Mouse (Mus musculus) subcutaneous adipose tissue, adult 2 months (tissue): ENCODE data around the gene Riok2. TPM values are rescaled to one million over a fixed set of nuclear protein-coding genes. Genes with fewer than 3 reads are reported as not detected.

Experiments
- polyA plus RNA-seq: library from polyadenylated mRNA; depleted of rRNA; stranded (reverse); fragments of >200 nt; gene quantifications from 2 replicates; pipeline ENCODE4 v1.2.3, GENCODE M21; 2012; ENCODE audit warnings: low replicate concordance; rRNA removed

Riok2 gene
- 11.8 and 12.8 TPM in 2 replicates for polyA plus RNA-seq

DNA sequence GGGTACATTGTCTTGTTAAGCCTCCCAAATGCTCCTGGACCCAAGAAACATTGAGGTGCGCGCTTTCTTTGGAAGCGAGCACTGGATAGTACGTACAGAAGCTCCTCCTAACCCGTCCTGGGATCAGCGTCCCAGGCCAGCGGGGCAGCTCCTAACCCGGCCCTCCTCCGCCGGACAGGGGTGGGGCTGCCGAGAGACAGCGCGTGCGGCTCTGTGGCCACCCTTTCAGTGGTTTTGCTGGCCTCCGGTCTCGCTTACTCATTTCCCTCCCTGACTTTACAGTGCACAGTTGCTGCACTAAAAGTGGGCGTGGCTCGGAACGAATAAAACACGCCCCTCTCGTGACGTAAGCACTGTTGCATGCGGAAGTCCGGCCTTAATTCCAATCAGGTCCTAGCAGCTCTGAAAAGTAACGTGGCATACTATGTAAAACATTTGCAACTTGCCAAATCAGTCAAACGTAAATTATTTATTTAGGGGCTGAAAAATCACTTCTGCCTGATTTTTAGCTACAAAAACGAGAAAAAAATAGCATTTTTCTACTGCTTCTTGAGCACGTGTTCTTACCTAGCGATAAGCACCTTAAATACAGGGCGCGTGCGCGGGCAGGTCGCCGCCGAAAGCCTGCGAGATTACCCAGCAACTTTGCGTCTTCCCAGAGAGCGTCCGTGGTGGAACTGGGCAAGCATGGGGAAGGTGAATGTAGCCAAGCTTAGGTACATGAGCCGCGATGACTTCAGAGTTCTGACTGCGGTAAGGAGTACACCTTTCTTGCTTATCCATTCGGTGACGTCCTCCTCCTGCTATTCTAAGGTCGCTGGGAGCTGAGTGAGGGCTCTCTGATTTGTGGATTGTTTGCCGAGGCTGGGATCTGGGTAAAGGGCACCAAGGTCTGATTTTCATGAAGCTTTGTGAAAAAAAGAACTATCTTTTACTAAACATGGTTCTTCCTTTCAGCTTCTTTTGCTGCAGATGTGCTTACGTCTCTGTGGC is at the start of gene Riok2:
Gene Riok2 (plus strand): TSS at position 392 of the 993 bp plus-strand sequence.

DNA sequence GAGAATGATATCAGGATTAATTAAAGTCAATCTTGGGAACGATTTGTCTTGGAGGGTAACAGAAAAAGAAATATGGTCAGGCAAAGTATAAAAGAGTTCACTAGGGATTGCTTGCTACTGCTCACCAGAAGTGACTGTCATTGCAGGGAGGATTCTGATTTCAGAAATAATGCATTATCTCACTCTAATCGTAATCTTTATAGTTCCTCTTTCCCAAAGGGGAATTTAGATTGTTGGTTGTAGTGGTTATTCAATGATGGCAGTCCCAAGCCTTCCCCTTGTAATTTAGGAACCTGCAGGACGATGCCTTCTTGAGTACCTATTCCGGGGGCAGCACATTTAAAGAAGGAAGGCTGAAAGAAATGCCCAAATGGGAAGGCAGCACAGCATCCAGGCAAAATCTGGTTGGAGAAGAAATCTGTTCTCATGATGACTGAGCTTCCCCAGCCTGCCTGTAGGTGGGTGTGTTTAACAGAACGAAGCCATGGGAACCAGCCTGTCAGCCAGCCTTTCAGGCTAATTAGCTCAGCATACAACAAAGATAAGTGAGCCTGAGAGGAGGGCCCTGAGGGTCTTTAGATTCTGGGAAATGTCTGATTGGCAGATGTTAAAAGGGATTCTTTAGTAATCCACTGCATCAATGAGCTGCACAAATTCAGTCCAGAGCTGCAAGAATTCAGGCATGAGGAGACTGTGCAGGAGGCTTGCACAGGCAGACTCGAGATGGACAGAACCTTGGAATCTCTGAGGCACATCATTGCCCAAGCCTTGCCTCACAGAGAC is 28.3 kb downstream of the Riok2 start, which contains the start of gene Lix1:
Gene Lix1 (plus strand): TSS at position 451 of the 783 bp plus-strand sequence.

Other genes with a start within 250 kb of the Riok2 start
- gene Lix1, start 28.4 kb downstream of the Riok2 start, polyA plus RNA-seq = 0.87 and 1.4 TPM in 2 replicates